Mouse (Mus musculus): ENCODE measurements around the gene Gm13305.
"Not testable (repeated sequence)": the region's sequence is repeated elsewhere in the genome, so short reads cannot be mapped to it uniquely, and the experiment has no call there.

The Gm13305 gene

GRCm38 (mm10) chr4:42168503-42168902 lies at the start of gene Gm13305:
Gene Gm13305, minus strand, starts transcription at chr4:42168603.
- not testable (repeated sequence) for DNase-seq (ENCODE audit: low read depth in 1 of 2, low spot score in 2 of 2)

GRCm38 (mm10) chr4:42184980-42185372 lies 16.6 kb upstream of the Gm13305 start:
- DNase-seq (ENCODE audit: low read depth in 1 of 2, low spot score in 2 of 2) = not testable (repeated sequence)

- DNase-seq (ENCODE audit: low read depth in 1 of 2, low spot score in 2 of 2) = not testable (repeated sequence)
These were observed 16.0 kb upstream of the Gm13305 start for GRCm38 (mm10) chr4:42184324-42184979.

- not testable (repeated sequence) for DNase-seq (ENCODE audit: low read depth in 1 of 2, low spot score in 2 of 2)
These were observed 15.1 kb upstream of the Gm13305 start for GRCm38 (mm10) chr4:42183234-42184197.

GRCm38 (mm10) chr4:42178243-42178642 lies 9.8 kb upstream of the Gm13305 start:
- not testable (repeated sequence) for DNase-seq (ENCODE audit: low read depth in 1 of 2, low spot score in 2 of 2)

- DNase-seq (ENCODE audit: low read depth in 1 of 2, low spot score in 2 of 2) = not testable (repeated sequence)
These were observed 15.3 kb downstream of the Gm13305 start, which contains the start of gene Gm13306 for GRCm38 (mm10) chr4:42153136-42153535. Gene Gm13306, plus strand, starts transcription at chr4:42153436.

- DNase-seq (ENCODE audit: low read depth in 1 of 2, low spot score in 2 of 2) = not testable (repeated sequence)
These were observed 53.9 kb downstream of the Gm13305 start, which contains the start of gene Gm13304 for GRCm38 (mm10) chr4:42114517-42114916. Gene Gm13304, plus strand, starts transcription at chr4:42114817.
